Mouse (Mus musculus) thymus, postnatal 4 days (tissue): ENCODE data around the gene Sct.

Experiments used
- DNase-seq: peaks from one replicate; pipeline ENCODE4 v3.0.0; 2021

The Sct gene

DNA sequence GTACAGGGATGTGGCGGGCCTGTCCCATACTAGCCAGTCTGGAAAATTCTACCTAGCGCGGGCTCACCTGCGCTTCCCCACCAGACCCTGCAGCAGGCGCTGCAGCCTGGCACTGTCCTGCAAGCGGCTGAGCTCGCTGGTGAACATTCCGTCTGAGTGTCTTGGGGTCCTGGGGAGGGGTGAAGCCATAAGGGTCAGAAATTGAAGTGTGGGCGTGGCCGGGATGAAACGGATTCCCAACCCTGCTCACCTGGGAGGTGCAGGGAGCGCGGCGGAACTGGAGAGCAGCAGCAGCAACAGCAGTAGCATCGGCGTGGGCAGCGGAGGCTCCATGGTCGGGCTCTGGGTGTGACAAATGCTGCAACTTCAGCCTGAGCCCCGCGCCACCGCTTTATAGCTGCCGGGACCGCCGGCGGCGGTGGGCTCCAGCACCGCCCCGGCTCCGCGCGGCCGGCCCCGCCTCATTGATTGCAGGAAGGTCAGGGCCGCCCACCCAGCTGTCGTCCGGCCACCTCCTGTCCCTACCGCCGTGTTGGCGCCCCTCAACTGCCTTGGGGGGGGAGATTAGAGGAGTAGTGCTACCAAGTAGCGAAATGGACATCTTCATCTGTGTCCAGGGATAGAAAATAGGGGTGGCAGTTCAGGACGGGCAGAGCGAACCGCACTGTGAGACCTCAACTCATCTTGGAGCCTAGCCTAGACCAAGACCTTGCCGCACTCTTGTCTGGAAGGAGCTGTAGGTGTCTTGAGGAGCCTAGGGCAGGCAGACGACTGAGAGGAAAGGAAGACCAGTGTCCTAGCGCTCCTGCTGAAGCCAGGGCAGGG, at the start of gene Sct:
Gene Sct, minus strand, starts transcription at position 368 of the 825 bp plus-strand sequence.
- DNase-seq: peak; percentile 53

DNA sequence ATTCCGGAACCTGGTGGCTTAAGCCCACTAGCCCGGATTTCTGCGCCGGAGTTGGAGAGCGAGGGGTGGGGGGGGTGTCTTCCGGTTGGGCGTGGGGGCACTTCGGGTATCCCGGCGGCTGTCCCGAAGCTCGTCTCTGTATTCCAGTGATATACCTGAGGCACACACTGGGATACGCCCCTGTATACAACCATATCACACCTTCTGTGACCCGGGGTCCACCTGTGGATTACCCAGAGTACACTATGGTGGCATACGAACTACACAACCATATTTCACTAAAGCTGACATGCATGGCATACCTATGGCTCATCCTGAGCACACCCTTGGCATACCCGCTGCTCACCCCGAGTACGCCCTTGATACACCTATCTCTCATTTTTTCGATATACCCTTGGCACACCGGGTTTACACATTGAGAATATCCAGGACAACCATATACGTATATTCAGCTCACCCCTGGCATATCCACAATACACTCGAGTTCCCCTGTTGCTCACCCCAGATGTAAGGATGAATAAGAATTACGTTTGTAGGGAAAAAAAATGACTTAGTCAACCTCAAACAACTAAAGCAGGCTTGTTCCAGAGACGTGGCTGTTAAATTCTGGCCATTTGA, 49.5 kb upstream of the Sct start:
- no peak for DNase-seq

DNA sequence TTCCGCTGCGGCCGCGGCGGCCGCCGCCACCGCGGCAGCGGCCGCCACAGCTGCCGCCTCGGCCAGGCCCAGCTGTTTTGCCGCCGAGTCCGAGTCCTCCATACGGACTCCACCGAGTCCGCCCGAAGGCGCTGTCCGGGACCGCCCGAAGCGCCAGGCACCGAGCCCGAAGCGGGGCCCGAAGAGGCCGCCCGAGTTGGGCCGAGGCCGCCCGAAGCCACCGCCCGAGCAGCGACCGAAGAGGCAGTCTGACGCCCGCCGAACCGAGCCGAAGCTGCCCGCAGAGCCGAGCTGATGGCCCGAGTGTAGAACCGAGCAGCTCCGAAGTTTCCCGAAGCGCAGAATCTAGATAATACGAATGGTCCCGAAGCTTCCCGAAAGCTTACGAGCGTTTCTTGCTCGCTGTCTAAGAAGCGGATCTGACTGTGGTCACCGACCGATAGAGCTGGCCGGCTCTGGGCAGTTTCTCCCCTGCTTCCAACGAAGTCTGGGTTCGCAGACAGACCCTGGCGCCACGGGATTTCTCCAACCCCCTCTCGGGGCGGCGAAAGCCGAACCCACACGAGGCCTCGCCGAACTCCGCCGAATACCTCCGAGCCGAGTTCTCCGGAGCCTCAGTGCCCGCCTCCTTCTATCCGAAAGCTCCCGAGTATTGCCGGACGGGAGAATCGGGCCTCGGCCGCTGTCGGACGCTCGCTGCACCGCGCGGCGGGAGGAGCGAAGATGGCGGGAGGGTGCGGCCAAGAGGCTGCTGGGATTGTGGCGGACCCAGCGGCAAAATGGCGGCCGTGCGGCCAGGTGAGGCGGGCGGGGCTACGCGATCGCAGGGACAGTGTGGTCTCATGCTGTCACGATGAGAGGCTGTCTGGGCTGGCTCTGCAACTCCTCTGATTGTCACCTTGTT, 48.8 kb upstream of the Sct start, which contains the start of the genes Deaf1 and Tmem80:
Gene Deaf1, minus strand, starts transcription at position 222 of the 904 bp plus-strand sequence.
Gene Tmem80, plus strand, starts transcription at position 271 of the 904 bp plus-strand sequence.
- peak; percentile 99 for DNase-seq

DNA sequence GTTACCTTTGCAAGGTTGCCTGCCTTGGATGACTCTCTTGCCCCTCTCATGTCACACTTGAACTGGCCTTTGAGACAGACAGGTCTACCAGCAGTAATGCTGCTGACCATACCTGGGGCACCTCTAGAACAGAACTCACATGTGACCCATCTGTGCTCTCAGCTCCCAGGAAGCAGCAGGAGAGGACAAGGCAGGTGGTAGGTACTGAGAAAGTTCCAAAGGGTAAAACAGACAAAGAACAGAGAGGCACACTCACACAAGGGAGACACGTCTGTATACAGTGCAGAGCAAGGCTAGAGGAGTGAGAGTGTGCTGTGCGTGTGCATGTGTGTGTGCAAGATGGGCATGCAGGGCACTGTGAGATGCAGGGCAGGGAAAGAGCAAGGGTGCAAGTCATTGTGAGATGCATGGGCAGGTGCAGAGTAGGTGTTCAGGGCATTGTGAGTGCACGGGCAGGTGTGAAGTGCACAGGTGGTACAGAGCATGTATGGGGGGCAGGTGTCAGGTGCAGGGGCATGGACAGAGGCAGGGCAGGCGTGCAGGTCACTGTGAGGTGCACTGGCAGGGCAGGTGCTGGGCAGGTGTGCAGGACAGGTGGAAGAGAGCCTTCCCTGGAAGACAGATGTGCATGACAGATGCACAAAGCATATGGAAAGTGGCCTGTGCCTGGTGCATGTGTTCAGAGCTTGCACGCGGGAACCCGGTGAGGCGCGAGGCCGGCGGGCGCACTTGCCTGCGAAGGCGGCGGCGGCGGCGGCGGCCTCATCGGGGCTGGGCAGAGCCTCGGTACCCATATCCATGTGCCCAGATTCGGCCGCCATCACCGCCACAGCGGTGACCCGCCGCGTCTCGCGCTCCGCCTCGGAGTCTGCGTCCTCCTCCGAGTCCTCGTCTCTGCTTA, 47.9 kb upstream of the Sct start:
- peak; percentile 70 for DNase-seq

DNA sequence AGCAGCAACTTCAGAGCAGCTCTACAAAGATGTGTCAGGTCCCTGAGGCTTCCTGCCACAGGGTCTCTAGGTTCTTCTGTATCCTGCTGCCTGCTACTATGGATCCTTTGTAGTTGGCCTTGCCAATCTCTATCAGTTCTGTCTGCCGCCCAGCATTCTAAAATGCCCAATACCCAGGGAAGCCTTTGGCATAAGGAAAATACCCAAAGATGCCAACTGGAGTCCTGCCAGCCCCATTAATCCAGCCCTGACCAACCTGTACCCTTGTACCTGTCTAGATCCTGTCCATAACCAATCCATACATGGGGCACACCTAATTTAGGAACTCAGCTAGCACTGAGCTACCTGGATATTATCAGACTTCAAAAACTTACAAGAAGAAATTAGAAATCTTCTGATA, 45.8 kb upstream of the Sct start:
- DNase-seq: no peak

DNA sequence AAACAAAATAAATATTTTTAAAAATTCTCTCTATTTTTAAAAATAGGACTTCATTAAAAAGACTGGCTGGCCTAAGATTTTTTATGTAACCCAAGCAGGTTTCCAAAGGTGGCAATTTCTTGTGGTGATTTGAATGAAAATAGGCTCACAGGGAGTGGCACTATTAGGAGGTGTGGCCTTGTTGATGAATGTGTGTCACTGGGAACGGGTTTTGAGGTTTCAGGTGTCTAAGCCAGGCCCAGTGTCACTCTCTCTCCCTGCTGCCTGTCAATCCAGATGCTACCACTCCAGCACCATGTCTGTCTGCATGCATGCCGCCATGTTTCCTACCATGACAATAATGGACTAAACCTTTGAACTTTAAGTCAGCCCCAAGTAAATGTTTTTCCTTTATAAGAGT, 40.5 kb upstream of the Sct start:
- no peak for DNase-seq

DNA sequence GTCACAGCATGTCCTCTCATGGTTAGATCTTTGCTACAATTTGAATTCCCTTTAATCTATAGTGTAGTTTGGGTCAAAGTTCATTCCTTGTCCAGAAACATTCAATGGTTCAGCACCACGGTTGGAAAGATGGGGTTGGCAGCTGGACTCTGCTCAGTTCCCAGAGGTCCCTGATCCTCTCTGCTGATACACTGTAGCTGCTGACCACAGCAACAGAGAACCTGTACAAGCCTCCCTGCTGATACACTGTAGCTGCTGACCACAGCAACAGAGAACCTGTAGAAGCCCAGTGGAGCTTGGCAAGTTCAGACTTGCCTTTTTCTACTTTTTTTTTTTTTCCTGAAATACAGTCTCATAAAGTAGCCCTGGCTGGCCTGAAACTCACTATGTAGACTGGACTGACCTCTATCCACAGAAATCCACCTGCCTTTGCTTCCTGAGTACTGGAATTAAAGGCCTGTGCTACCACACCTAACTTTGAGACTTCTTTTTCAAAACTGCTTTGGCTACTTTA, 38.7 kb upstream of the Sct start:
- DNase-seq: no peak

DNA sequence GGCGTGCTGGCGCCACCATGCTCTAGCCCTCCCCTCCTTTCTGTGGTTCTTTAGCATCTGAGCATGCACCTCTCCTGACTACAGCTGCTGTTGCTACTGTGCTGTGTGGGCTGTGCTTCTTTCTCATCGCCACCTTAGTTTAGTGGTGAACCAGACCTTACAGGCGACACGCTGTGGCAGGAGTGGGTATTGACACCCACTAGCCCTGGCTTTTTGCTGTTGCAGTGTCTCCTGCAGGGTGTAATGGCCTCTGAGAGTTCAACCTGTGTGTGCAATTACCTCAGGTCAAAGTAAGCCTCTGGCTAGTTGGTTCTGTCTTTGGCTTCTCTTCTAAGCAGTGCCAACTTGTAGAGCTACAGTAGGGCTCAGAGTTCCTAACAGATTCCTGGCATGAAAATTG, 37.0 kb upstream of the Sct start:
- peak; percentile 79 for DNase-seq

DNA sequence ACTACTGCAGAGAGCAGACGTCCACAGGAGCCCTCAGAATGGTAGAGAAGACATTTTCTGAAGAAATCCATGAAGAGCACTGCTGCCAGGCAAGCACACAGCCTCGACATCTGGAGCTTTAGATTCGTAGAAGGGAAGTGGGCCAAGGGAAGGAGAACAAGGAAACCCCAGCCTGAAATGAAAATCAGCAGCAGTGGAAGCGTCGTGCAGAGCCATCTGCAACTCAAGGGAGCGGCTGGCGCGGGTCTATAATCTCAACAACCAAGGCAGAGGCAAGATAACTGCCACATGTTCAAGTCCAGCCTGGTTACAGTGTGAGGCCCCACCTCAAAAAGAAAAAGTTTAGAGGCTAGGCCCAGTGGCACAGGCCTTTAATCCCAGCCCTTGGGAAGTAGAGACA, 36.1 kb upstream of the Sct start:
- DNase-seq: no peak

DNA sequence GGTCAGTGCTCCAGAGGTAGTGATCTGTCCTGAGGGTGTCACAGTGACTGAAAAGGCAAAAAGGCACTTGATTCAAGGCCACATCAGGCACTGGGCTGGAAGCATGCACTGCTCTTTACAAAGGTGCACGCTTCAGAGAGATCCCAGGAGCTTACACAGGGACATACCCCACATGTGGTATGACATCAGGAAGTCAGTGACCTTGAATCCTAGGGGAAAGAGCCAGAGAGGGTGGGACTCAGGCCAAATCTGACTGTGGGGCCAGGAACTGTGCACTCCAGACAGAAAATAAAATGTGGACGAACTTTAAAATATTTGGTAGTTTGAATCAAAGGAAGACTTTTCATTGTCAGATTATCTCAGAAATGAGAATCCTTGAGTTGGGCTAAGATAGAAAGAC, 35.5 kb upstream of the Sct start:
- no peak for DNase-seq

DNA sequence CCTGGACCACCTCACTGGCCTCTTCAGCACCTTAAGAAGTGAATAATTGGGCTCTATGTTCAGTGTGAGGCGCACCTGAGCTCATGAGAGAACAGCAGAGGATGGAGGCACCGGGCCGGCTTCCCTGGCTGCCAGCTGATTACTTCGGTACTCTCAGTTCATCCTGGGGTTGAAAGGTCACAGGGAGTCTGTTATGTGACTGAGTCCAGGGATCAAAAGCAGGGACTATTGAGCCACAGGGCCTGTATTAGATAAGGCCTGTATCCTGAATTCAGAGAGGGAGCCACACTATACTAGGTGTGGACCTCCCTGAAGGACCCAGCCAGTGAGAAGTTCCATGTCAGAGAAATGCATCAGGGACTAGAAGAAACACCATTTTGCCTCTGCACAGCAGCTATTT, 25.6 kb upstream of the Sct start:
- DNase-seq: no peak

DNA sequence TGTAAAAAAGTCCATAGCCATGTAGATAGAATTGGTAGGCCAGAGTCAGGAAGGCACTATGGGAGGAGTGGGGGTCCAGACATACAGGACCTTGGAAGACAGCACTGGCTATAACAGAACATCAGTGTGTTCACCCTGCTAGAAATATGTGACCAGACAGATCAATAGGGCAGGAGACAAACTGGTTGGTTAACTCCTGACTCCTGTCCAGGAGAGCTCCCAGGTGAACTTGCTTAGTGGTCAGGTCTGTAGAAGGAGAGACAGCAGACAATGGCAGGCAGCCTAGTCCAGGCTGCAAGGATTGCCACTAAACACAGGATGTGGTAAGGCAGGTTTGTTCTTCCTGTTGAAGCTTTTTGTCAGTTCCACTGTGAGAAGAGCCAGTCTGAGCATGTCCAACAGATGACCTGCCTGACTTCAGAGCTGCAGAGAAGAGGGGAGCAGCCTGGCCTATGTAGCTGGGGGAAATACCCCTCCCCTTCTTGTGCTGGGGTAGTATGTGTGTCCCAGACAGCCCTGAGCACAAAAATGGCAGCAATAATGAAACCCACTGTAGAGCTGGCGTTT, 23.9 kb upstream of the Sct start:
- DNase-seq: peak; percentile 45

DNA sequence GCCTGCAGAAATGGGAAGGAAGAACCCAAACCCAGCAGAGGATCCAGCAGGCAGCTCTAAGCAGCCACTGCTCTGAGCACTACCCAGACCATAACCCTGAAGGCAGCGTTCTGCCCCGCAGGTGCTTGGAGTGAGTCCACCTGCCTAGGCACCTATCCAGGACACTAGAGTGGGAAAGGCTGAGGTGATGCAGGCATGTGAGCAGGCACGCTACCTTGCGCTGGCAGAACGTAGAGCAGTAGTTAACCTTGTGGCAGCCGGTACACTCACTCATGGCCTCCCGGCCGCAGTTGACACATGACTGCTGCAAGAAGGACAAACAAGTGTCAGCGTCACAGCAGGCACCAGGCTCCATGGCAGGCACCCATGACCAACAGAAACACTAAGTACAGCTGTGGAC, 22.5 kb upstream of the Sct start:
- no peak for DNase-seq

DNA sequence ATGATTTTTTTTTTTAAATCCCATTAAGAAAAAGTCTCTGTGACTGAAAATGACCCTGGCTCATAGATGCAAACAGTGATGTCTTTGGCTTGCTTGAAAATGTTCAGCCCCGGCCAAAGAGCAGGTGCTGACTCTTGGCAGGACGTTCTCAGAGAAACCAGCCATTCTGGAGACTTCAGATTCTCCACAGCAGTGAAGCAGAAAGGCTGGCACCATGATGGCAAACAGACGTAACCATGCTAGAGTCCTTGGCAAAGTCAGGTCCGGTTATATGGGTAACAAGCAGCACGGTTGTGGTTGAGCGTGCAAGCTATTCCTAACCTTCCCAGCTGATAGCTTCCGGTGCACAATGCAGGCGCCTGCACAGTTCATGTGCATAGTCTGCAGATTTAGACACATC, 20.2 kb upstream of the Sct start:
- no peak for DNase-seq

DNA sequence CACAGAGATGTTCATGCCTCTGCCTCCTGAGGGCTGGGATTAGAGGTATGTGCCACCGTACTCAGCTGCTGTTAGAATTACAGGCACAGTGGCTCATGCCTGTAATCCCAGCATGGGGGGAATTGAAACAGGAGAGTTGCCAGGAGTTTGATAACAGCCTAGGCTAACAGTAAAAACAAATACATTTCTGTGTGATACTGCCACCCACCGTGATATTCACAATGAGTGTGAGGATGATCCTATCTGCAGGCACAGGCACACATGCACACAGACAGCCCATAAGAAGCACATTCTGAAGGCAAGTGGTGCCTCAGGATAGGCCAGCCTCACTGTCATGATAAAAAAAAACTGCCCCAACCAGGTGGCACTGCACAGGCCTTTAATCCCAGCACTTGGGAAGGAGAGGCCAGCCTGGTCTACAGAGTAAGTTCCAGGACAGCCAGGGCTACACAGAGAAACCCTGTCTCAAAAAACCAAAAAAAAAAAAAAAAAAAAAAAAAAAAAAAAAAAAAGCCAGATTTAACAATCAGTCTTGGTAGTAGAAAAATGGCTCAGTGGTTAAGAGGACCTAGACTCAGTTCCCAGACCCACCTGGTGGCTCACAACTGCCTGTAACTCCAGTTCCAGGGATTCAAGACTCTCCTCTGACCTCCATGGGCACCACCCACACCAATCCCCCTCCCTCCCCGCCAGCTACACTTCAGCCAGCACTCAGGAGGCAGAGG, 19.2 kb upstream of the Sct start:
- no peak for DNase-seq

DNA sequence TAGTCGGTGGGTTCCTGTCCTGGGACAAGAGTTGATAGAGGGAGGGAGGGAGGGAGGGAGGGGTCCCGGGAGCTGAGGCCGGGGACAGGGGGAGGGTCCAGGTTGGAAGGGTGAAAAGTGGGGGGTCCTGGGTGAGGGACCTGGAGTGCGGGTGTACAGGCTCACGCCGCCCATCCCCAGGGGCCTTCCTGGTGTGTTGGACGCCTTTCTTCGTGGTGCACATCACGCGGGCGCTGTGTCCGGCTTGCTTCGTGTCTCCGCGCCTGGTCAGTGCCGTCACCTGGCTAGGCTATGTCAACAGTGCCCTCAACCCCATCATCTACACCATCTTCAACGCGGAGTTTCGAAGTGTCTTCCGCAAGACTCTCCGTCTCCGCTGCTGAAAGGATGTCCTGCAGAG, 15.5 kb upstream of the Sct start:
- DNase-seq: no peak

DNA sequence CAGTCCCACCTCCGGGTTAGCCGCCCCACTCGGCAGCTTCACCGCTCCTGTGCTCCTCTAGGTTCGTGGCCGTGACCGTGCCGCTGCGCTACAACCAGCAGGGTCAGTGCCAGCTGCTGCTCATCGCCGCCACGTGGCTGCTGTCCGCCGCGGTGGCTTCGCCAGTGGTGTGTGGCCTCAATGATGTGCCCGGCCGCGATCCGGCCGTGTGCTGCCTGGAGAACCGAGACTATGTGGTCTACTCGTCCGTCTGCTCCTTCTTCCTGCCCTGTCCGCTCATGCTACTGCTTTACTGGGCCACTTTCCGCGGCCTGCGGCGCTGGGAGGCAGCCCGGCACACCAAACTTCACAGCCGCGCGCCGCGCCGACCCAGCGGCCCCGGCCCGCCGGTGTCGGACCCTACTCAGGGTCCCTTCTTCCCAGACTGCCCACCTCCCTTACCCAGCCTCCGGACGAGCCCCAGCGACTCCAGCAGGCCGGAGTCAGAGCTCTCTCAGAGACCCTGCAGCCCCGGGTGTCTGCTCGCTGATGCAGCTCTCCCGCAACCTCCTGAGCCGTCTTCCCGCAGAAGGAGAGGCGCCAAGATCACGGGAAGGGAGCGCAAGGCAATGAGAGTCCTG, 15.0 kb upstream of the Sct start:
- no peak for DNase-seq

DNA sequence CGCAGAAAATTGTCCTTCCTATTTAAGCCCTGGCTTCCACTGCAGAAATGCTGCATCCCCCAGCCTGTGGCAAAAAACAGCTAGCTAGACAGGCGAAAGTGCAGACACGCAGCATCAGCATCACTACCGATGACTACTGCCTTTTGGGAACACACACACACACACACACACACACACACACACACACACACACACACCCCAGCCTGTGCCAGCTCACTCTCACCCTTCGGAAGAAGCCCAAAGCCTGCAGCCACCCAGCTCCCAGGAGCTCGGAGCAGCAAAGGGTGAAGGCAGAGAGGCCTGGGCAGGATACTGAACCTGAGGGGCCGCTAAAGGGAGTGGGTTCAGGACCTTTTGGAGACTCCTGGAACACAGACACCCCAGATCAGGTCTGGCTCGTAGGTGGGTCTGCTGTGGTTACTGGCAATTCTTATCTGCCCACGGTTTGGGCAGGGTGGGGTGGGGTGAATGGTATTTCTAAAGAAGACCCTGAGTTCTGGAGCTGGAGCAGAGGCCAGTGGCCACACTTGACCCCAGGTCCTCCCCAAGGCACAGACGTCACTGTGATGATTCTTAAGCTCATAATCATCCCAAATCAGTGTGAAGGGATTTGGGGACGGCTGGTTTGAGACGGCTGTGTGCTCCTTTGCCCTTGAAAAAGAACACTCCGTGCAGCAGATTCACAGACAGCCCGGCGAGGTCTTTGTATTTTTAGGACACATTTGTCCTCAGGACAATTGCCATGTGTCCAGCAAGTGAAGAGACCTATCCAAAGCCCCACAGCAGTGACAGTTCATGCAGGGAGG, 13.9 kb upstream of the Sct start:
- DNase-seq: no peak

DNA sequence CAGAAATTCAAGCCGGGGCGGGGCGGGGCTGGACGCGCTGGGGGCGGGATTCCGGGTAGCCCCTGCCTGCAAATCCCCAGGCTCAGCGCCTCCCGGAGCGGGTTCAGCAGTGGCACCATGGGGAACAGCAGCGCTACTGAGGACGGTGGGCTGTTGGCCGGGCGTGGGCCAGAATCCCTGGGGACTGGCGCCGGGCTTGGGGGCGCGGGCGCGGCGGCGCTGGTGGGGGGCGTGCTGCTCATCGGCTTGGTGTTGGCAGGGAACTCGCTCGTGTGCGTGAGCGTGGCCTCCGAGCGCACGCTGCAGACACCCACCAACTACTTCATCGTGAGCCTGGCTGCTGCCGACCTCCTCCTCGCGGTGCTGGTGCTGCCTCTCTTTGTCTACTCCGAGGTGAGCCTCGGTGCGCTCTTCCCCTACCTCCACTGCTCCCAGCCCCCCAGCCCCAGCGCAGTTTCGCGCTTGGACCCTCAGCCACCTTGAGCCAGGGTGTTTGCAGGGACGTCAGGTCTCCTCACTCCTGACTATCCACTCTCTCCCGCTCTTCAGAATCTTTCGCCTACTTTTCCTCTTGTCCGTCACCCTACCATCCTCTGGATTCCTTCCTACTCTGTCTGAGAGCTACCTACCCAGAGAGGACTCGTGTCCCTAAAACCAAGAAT, 13.1 kb upstream of the Sct start, which contains the start of gene Drd4:
Gene Drd4, plus strand, starts transcription at position 86 of the 662 bp plus-strand sequence.
- peak; percentile 44 for DNase-seq
